Mouse (Mus musculus) heart, adult 2 months (tissue): ENCODE data around the gene Cgrrf1.
A peak's percentile ranks its signal among the peaks of the same experiment; 100 is the strongest.

Experiments
- CTCF ChIP-seq: fragments of 200-600 bp; IDR thresholded peaks from 2 replicates; pipeline ENCODE4 v1.8.1; 2022; ENCODE audit warnings: antibody characterized with exemption, mild to moderate bottlenecking, moderate library complexity
- POLR2A ChIP-seq: fragments of 200-500 bp; IDR thresholded peaks from 2 replicates; pipeline ENCODE4 v1.6.1; 2011; ENCODE audit warnings: mild to moderate bottlenecking, low read depth, low read length, control low read depth; ENCODE audit not compliant: insufficient read depth

DNA sequence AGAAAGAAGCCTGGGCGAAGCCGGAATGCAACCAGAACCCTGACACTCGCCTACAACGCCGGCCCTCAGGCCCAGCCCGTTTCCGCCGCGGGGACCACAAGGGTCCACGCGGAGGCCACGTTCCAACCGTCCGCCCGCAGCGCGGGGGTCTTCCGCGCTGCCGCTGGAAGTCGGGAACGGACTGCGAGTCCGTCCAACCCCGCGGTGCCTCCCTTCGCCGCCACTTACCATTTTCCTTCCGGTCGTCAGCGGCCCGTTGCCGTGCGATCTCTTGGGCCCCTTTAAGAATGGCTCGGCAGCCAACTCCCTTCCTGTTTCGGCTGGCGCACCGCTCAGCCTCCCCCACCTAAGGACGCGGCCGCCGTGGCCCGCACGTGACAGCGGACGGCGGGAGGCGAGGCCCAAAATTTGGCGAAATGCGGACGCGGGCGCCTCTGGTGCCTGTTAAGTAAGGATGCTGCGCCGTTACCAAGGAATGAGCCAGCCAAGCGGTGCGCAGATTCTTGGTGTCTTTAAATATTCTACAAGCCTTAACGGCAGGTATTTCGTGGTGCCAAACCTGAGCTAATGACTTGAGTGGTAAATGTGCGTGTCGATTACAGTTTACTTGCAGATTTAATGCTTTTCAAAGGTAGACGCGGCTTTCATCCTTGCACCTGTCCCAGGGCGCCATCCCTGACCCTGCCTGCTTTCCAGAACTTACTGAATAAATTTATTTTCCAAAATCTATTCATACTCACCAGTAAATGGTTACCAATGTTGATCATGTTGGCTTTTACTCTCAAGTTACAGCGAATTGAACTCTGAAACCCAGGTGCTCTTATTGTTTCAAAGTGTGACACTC, 9.8 kb upstream of the Cgrrf1 start, which contains the start of gene Gmfb:
- peak; percentile 59 for TF ChIP-seq CTCF
- TF ChIP-seq POLR2A = peak; percentile 87
